Mouse (Mus musculus) erythroid progenitor cell, adult 5-6 weeks (primary cell): ENCODE results near the gene Taf11. TPM values are rescaled to one million over a fixed set of nuclear protein-coding genes. Genes with fewer than 3 reads are reported as not detected.

Experiments
- ATAC-seq: replicated peaks from 2 replicates; pipeline ENCODE4 v1.8.0; 2016; ENCODE audit warnings: moderate number of reproducible peaks, mild to moderate bottlenecking, moderate TSS enrichment, inconsistent platforms; ENCODE audit not compliant: poor library complexity, low FRiP score, severe bottlenecking
- total RNA-seq, 2 experiments: library from RNA; stranded (forward) in 1 of 2; stranded (reverse) in 1 of 2; fragments of 150-400 nt in 1 of 2; fragments of 186-747, 209-891 nt in 1 of 2; gene quantifications; 2 replicates each; pipeline versions ENCODE4 v1.2.3 to v1.2.4; 2015 to 2017; ENCODE audit warnings: low replicate concordance in 2 of 2

Gene Taf11
- total RNA-seq, 2 experiments from 2014 or later, result 14.3 to 15.1 TPM

- peak; percentile 40 for ATAC-seq
Measured at GRCm38 (mm10) chr17:27857649-27858475, 51.8 kb downstream of the Taf11 start.

- ATAC-seq, result peak; percentile 60
Measured at GRCm38 (mm10) chr17:27856798-27857648, 52.6 kb downstream of the Taf11 start.

GRCm38 (mm10) chr17:27856265-27856797 is 53.3 kb downstream of the Taf11 start, which contains the start of gene Uhrf1bp1:
TSS of gene Uhrf1bp1 (plus strand) at chr17:27856441.
- ATAC-seq, result peak; percentile 82

Other genes starting within 250 kb of the Taf11 start
- gene Spdef, start 180.9 kb downstream of the Taf11 start, total RNA-seq (2015; ENCODE audit: low replicate concordance), result not detected in 2 replicates
- gene Spdef, start 180.9 kb downstream of the Taf11 start, total RNA-seq (2017; ENCODE audit: low replicate concordance), result not detected in 2 replicates
- gene D17Wsu92e, start 89.2 kb downstream of the Taf11 start, total RNA-seq (2015; ENCODE audit: low replicate concordance), result 66.7 and 69.2 TPM in 2 replicates
- 124 and 152 TPM in 2 replicates for gene D17Wsu92e, start 89.2 kb downstream of the Taf11 start, total RNA-seq (2017; ENCODE audit: low replicate concordance)
- 69.2 and 80.1 TPM in 2 replicates for gene Snrpc, start 71.7 kb downstream of the Taf11 start, total RNA-seq (2015; ENCODE audit: low replicate concordance)
- 29.2 and 44.5 TPM in 2 replicates for gene Snrpc, start 71.7 kb downstream of the Taf11 start, total RNA-seq (2017; ENCODE audit: low replicate concordance)
- gene Uhrf1bp1, start 53.4 kb downstream of the Taf11 start, total RNA-seq (2015; ENCODE audit: low replicate concordance), result 2.9 and 11.2 TPM in 2 replicates
- gene Uhrf1bp1, start 53.4 kb downstream of the Taf11 start, total RNA-seq (2017; ENCODE audit: low replicate concordance), result 4.2 and 6.0 TPM in 2 replicates
- gene Anks1, start 538 bp downstream of the Taf11 start, total RNA-seq (2015; ENCODE audit: low replicate concordance), result 6.1 and 6.7 TPM in 2 replicates
- gene Anks1, start 538 bp downstream of the Taf11 start, total RNA-seq (2017; ENCODE audit: low replicate concordance), result 3.8 and 4.6 TPM in 2 replicates
- not detected in 2 replicates for gene Tcp11, start 170.8 kb upstream of the Taf11 start, total RNA-seq (2015; ENCODE audit: low replicate concordance)
- not detected in 2 replicates for gene Tcp11, start 170.8 kb upstream of the Taf11 start, total RNA-seq (2017; ENCODE audit: low replicate concordance)
- gene Scube3, start 232.3 kb upstream of the Taf11 start, total RNA-seq (2015; ENCODE audit: low replicate concordance), result not detected in 2 replicates
- not detected in 2 replicates for gene Scube3, start 232.3 kb upstream of the Taf11 start, total RNA-seq (2017; ENCODE audit: low replicate concordance)